Mouse (Mus musculus): Measurements from ENCODE around the gene Cwf19l1. TPM values are rescaled to one million over a fixed set of nuclear protein-coding genes. Genes with fewer than 3 reads are reported as not detected.

Cwf19l1 gene
- polyA plus RNA-seq, 1 experiment from 2014 or later = 26.7 TPM

DNA sequence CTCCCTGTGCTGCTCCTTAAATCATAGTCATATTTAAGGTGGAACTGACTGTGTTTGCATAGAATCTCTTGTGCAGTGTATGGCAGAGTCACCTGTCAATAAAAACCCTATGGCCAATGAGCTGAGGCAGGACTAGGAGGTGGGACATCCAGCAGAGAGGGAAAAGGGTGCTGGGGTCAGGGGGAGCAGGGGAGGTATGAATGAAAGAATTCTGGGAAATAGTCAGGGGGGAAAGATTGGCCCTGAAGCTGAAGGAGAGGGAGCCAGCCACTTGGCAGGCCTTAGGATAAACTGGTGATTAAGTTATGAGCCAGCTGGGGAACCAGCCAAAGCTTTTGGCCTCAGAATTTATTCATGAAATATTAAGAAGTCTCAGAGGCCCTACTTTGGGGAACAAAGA lies 26.7 kb downstream of the Cwf19l1 start:
- Histone ChIP-seq H3K9ac (no peak overlapping the region), H3K4me2 (no peak overlapping the region), H3K4me3 (no peak overlapping the region), H3K27me3 (no peaks in the 10 kb centered on the region), H3K9me3 (no peaks in the 10 kb centered on the region), H3K27ac (no peak overlapping the region), H3K36me3 (peaks cover 46% of the 10 kb centered on the region), H3K4me1 (peaks cover 20% of the 10 kb centered on the region)
- no peak for ATAC-seq (ENCODE audit: insufficient number of reproducible peaks, low FRiP score, low TSS enrichment, low read depth)

DNA sequence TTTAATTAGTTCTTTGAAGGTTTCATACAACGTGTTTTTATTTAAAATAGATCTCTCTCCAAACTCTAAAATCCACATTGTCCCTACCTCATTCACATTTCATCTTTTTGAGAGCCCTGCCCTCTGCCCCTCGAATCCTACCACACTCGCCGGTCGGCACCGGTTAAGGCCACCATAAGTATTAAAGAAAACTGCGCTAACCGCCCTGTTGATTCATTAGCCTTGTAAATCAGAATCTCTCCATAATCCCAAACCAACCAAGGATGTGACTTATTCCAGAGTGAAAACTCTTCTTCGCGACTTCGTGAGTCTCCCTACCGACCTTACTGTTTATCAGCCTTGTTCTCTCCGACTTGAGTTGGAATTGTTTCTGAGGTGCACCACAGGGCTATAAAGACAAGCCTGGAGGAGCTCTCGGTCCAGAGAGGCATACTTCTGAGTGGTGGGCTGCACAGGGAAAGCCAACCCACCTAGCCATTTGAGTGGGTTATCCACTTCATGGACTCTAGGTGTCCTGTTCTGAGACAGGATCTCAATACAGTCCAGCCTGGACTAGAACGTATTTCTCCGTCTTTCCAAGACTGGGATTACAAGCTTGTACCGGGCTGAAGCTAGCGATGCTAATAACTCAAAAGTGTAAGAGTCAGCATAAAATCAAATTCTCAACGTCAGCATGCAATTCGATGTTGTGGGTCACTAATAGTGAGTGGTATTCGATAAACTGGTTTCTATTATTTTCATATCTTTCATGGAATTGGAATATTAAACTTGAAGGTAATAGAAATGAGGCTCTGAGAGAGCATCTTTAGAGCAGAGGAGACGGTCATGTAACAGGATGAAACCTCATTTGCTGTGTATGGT lies 27.8 kb downstream of the Cwf19l1 start:
- Histone ChIP-seq H3K9me3 (no peaks in the 10 kb centered on the region), H3K36me3 (peaks cover 35% of the 10 kb centered on the region), H3K27ac (peak overlapping the region; percentile 54), H3K4me1 (peaks cover 20% of the 10 kb centered on the region), H3K4me2 (peak overlapping the region; percentile 86), H3K9ac (peak overlapping the region; percentile 93), H3K4me3 (peak overlapping the region; percentile 94), H3K27me3 (no peaks in the 10 kb centered on the region)
- WGBS = 29% methylated on average over 22 of the region's 22 CpGs
- ATAC-seq (ENCODE audit: insufficient number of reproducible peaks, low FRiP score, low TSS enrichment, low read depth) = no peak

DNA sequence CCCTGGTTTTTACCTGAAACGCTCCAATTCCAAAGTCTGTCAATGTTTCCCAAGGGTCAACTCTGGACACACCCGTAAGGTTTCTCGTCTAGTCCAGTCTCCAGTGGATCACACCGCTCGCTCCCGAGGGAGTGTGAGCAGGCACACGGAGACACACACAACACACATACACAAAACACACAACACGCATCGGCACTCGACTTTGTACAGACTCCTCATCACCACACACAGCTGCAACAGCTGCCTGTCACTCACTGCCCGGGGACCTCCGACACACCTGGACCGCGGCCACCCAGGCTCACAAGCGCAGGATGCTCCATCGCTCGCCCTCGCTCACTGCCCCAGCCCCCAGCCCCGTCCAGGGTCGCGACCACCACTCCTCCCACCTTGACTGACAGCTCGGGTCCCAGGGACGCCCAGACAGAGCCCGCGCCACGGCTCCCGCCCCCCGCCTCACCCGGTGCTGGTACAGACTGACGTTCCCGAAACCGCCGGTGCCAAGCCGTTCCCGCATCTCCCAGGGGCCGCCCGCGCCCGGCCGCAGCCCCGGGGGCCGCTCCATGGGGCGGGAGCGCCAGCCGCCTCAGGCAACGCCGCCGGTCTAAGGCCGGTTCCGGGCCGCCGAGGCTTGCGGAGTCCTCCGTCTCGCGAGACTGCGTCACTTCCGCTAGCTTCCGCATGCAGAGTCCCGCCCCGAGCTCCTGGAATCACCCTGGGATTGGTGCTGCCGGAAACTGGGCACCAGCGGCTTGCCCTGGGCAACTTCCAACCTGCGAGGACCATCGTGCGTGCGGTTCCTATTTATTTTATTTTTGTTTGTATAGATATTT lies 28.6 kb downstream of the Cwf19l1 start, which contains the start of gene Chuk:
Gene Chuk, minus strand, starts transcription at position 650 of the 830 bp plus-strand sequence.
- H3K27me3 ChIP-seq = no peaks in the 10 kb centered on the region
- peak within 1 kb of the TSS; percentile 93 for H3K9ac ChIP-seq
- peaks cover 20% of the 10 kb centered on the region for H3K4me1 ChIP-seq
- no peaks in the 10 kb centered on the region for H3K9me3 ChIP-seq
- ATAC-seq (ENCODE audit: insufficient number of reproducible peaks, low FRiP score, low TSS enrichment, low read depth) = peak; percentile 94
- H3K4me3 ChIP-seq = peak within 1 kb of the TSS; percentile 94
- peaks cover 26% of the 10 kb centered on the region for H3K36me3 ChIP-seq
- H3K27ac ChIP-seq = peak within 1 kb of the TSS; percentile 72
- H3K4me2 ChIP-seq = peak within 1 kb of the TSS; percentile 86
- WGBS = under 1% methylated on average over 66 of the region's 67 CpGs

DNA sequence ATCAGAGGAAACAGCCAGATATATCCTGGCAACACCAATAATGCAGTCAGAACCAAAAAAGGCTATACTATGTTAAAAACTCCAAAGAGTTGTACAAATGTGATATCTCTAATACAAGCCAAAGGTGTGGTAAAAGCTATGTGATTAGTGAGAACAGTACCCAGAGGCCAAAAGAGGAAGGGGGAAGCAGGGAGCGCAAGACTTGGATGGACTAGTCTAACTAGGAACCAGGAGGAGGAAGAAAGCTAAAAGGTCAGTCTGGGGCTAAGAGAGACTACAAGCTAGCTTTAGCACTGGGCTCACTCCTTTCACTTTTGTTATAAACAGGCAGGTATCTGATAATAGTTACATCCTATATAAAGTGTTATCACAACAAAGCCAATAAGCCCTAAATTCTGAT lies 31.3 kb downstream of the Cwf19l1 start:
- WGBS = 88% methylated on average over 1 of the region's 1 CpGs
- H3K9ac ChIP-seq = no peak overlapping the region

DNA sequence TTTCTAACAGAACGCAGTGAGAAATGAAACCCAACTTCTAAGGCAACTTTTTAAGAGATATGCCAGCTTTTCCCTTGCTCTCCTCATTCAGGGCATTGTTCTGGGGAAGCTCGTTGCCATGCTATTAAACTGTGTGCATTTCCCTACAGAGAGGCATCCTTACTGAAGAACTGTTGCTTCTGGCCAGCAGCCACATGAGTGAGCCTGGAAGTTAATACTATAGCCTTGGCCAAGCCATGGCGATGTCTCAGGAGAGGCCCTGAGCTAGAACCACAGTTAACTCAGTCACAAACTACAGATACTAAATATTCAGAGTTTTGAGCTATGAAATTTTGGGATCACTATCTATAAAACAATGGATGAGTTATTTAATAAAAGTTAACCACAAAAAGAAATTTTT lies 32.7 kb downstream of the Cwf19l1 start:
- H3K9ac ChIP-seq = no peak overlapping the region
- no peak overlapping the region for H3K4me3 ChIP-seq
- H3K36me3 ChIP-seq = peaks cover 6% of the 10 kb centered on the region
- H3K27me3 ChIP-seq = no peaks in the 10 kb centered on the region
- ATAC-seq (ENCODE audit: insufficient number of reproducible peaks, low FRiP score, low TSS enrichment, low read depth) = no peak
- H3K27ac ChIP-seq = no peak overlapping the region
- peaks cover 10% of the 10 kb centered on the region for H3K4me1 ChIP-seq
- WGBS = 80% methylated on average over 3 of the region's 3 CpGs
- no peaks in the 10 kb centered on the region for H3K9me3 ChIP-seq
- no peak overlapping the region for H3K4me2 ChIP-seq

More for the DNA sequence above, 31.3 kb downstream of the Cwf19l1 start:
- no peak overlapping the region for H3K4me2 ChIP-seq
- no peaks in the 10 kb centered on the region for H3K9me3 ChIP-seq
- ATAC-seq (ENCODE audit: insufficient number of reproducible peaks, low FRiP score, low TSS enrichment, low read depth) = no peak
- no peaks in the 10 kb centered on the region for H3K27me3 ChIP-seq
- H3K27ac ChIP-seq = no peak overlapping the region
- no peak overlapping the region for H3K4me3 ChIP-seq
- peaks cover 10% of the 10 kb centered on the region for H3K36me3 ChIP-seq
- peaks cover 20% of the 10 kb centered on the region for H3K4me1 ChIP-seq

DNA sequence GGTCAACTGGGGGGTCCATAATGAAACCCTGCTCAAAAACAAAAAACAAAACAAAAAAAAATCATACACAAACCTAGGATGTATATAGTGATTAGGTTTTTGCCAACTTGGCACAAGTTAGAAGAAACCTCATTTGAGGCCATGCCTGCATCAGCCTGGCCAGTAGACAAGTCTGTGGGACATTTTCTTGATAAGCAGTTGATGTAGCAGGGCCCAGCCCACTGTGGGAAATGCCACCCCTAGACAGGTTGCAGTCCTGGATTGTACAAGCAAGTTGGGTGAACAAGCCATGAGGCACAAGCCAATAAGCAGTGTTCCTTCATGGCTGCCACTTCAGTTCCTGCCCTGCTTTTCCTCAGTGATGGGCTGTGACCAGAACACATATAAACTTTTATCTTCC lies 34.8 kb downstream of the Cwf19l1 start:
- Histone ChIP-seq H3K27me3 (no peaks in the 10 kb centered on the region), H3K4me1 (peaks cover 1% of the 10 kb centered on the region; the same call in 1 of the 2 replicates), H3K36me3 (peaks cover 22% of the 10 kb centered on the region), H3K9me3 (no peaks in the 10 kb centered on the region), H3K9ac (no peak overlapping the region), H3K4me2 (no peak overlapping the region), H3K4me3 (no peak overlapping the region), H3K27ac (no peak overlapping the region)
- ATAC-seq (ENCODE audit: insufficient number of reproducible peaks, low FRiP score, low TSS enrichment, low read depth) = no peak

DNA sequence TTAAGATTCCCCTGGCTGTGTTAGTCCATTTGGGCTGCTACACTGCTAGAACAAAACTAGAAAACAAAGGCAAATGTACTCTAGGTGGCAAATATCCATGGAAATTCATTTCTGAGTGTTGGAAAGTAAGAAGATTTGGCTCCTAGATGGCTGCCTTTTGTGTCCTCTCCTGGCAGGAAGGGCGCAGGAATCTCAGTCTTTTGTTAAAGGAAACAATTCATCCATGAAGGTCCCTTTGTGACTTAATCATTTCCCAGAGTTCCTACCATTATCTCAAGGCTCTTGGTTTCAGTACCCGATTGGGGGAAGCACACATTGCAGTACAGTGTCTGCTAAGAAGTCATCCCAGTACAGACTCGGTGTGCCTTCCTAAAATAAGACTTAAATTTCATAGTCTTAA lies 49.4 kb downstream of the Cwf19l1 start:
- Histone ChIP-seq H3K9ac (no peak overlapping the region), H3K27me3 (no peaks in the 10 kb centered on the region), H3K4me3 (no peak overlapping the region), H3K27ac (no peak overlapping the region), H3K36me3 (peaks cover 50% of the 10 kb centered on the region), H3K4me2 (no peak overlapping the region), H3K9me3 (no peaks in the 10 kb centered on the region), H3K4me1 (no peaks in the 10 kb centered on the region)
- WGBS = 94% methylated on average over 3 of the region's 3 CpGs
- no peak for ATAC-seq (ENCODE audit: insufficient number of reproducible peaks, low FRiP score, low TSS enrichment, low read depth)

DNA sequence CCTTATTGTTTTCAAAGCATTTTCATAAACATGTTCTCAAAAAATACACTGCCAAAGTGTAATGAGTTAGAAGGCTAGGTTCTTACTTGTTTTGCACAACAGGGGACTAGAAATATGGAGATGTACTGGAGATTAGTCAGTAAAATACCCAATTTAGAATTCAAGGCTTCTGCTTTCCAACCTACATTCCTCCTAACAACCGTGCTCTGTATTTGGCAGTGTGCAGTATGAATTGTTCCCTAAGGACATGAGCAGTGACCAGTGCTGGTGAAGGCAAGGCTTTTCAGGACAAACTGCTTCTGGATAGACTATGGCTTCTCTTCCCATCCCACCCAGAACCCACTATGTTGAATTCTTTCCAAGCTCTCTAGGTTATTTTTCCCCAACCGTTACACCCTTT lies 54.8 kb downstream of the Cwf19l1 start:
- Histone ChIP-seq H3K4me1 (no peaks in the 10 kb centered on the region), H3K9me3 (no peaks in the 10 kb centered on the region), H3K36me3 (peaks cover 53% of the 10 kb centered on the region), H3K4me3 (no peak overlapping the region), H3K4me2 (no peak overlapping the region), H3K9ac (no peak overlapping the region), H3K27ac (no peak overlapping the region), H3K27me3 (no peaks in the 10 kb centered on the region)
- 75% methylated on average over 2 of the region's 2 CpGs for WGBS
- no peak for ATAC-seq (ENCODE audit: insufficient number of reproducible peaks, low FRiP score, low TSS enrichment, low read depth)

DNA sequence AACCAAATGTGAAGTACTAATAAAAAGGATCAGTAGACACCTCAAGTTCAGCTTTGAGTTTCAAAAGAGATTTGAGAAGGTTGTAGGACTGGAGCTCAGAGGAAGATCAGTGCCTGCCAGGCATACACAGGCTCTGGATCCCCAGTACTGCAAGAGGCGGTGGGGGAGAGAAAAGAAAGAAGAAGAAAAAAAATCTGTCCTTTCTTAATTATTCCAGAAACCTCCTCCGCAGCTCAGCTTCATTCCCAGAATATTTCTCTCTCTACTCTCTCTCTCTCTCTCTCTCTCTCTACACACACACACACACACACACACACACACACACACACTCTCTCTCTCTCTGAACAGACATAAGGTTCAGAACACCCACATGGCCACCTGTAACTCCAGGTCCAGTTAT lies 55.7 kb downstream of the Cwf19l1 start:
- H3K4me1 ChIP-seq = no peaks in the 10 kb centered on the region
- H3K9ac ChIP-seq = no peak overlapping the region
- H3K4me3 ChIP-seq = no peak overlapping the region
- no peaks in the 10 kb centered on the region for H3K27me3 ChIP-seq
- peaks cover 57% of the 10 kb centered on the region for H3K36me3 ChIP-seq
- H3K9me3 ChIP-seq = no peaks in the 10 kb centered on the region
- H3K4me2 ChIP-seq = no peak overlapping the region
- no peak overlapping the region for H3K27ac ChIP-seq
- ATAC-seq (ENCODE audit: insufficient number of reproducible peaks, low FRiP score, low TSS enrichment, low read depth) = no peak
- whole genome bisulfite sequencing = 78% methylated on average over 2 of the region's 2 CpGs

DNA sequence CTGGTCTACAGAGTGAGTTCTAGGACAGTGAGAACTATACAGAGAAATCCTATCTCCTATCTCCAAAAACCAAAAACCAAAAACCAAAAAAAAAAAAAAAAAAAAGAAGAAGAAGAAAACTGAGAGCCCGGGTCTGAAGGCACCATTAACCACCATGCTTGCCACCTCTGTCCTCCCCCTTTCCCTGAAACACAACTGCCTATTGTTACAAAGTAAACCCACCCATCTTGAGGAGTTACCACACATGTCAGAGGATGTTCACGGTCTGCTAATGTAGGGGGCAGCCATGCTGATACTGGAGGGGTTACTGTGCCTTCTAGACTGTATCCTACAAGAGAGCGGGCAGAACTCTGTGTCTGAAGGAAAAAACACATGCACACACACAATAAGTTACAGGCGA lies 58.7 kb downstream of the Cwf19l1 start:
- no peaks in the 10 kb centered on the region for H3K4me1 ChIP-seq
- no peak overlapping the region for H3K9ac ChIP-seq
- ATAC-seq (ENCODE audit: insufficient number of reproducible peaks, low FRiP score, low TSS enrichment, low read depth) = no peak
- peaks cover 50% of the 10 kb centered on the region for H3K36me3 ChIP-seq
- no peak overlapping the region for H3K4me2 ChIP-seq
- H3K27ac ChIP-seq = no peak overlapping the region
- H3K4me3 ChIP-seq = no peak overlapping the region
- no peaks in the 10 kb centered on the region for H3K9me3 ChIP-seq
- WGBS = 81% methylated on average over 4 of the region's 4 CpGs
- no peaks in the 10 kb centered on the region for H3K27me3 ChIP-seq

DNA sequence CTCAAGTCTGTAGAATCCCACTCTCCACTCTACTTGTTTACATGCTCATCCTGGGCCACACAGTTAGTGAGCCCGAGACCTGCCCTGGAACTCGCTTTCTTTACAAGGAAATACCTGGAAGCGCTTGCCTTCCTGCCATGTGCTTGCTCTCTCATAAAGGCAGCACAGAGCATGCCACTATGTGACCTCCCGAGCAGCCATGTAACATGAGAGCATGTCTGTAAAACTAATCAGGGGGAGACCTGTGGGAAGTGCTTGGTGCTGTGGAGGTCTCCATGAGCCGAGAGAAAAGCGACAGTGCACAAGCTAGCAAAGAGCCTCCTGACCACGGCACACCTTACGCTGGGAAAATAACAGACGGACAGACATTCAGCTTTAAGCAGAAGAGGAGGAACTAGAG lies 59.2 kb downstream of the Cwf19l1 start:
- Histone ChIP-seq H3K4me2 (no peak overlapping the region), H3K4me1 (peaks cover 3% of the 10 kb centered on the region), H3K27me3 (no peaks in the 10 kb centered on the region), H3K27ac (no peak overlapping the region), H3K9ac (no peak overlapping the region), H3K4me3 (no peak overlapping the region), H3K9me3 (no peaks in the 10 kb centered on the region), H3K36me3 (peaks cover 48% of the 10 kb centered on the region)
- no peak for ATAC-seq (ENCODE audit: insufficient number of reproducible peaks, low FRiP score, low TSS enrichment, low read depth)
- WGBS = 42% methylated on average over 9 of the region's 9 CpGs

DNA sequence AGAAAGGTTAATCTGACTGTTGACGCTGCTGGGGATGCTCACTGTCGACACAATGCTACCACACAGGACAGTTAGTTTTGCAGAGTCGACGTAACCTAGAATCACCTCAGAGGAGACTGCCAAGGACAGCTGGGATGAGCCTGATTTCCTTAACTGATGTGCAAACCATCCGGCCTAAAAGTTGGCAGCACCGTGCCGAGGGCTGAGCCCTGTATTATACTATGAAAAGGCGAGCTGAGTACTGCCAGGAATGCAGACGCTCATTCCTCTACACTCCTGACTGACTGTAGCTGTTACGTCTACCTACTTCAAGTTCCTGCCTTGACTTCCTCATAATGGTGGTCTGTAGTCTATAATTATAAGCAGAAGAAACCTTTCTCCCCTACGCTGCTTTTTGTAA lies 60.7 kb downstream of the Cwf19l1 start:
- Histone ChIP-seq H3K27ac (no peak overlapping the region), H3K4me2 (no peak overlapping the region), H3K27me3 (no peaks in the 10 kb centered on the region), H3K9ac (no peak overlapping the region), H3K9me3 (no peaks in the 10 kb centered on the region), H3K4me1 (peaks cover 11% of the 10 kb centered on the region), H3K4me3 (no peak overlapping the region), H3K36me3 (peaks cover 40% of the 10 kb centered on the region)
- no peak for ATAC-seq (ENCODE audit: insufficient number of reproducible peaks, low FRiP score, low TSS enrichment, low read depth)
- WGBS = 70% methylated on average over 11 of the region's 11 CpGs
